Mouse (Mus musculus): ENCODE results near the gene Erp27. TPM values are rescaled to one million over a fixed set of nuclear protein-coding genes. Genes with fewer than 3 reads are reported as not detected.

Gene Erp27
- 0.54 TPM for polyA plus RNA-seq (2015; fragmentation: Illumina TruSeq; extraction: RNeasy Lipid Tissue Mini Kit (QIAGEN cat#74804); ENCODE audit: low read depth, low replicate concordance)

GRCm38 (mm10) chr6:136922080-136922479 is at the start of gene Erp27:
Gene Erp27 (minus strand): TSS chr6:136922180.

GRCm38 (mm10) chr6:136941051-136942021 is 19.4 kb upstream of the Erp27 start, which contains the start of gene Arhgdib:
Gene Arhgdib (minus strand): TSS chr6:136941899.

GRCm38 (mm10) chr6:136923532-136923931 is 1.6 kb upstream of the Erp27 start, which contains the start of gene Pde6h:
Gene Pde6h (plus strand): TSS chr6:136923832.

GRCm38 (mm10) chr6:136875670-136876069 is 46.3 kb downstream of the Erp27 start, which contains the start of gene Mgp:
Gene Mgp (minus strand): TSS chr6:136875823.

Other genes starting within 250 kb of the Erp27 start
- gene Gucy2c, start 140.4 kb downstream of the Erp27 start, polyA plus RNA-seq (2015; fragmentation: Illumina TruSeq; extraction: RNeasy Lipid Tissue Mini Kit (QIAGEN cat#74804); ENCODE audit: low read depth, low replicate concordance), result 0.48 TPM
- not detected for gene Hist4h4, start 117.8 kb downstream of the Erp27 start, polyA plus RNA-seq (2015; fragmentation: Illumina TruSeq; extraction: RNeasy Lipid Tissue Mini Kit (QIAGEN cat#74804); ENCODE audit: low read depth, low replicate concordance)
- gene H2afj, start 113.9 kb downstream of the Erp27 start, polyA plus RNA-seq (2015; fragmentation: Illumina TruSeq; extraction: RNeasy Lipid Tissue Mini Kit (QIAGEN cat#74804); ENCODE audit: low read depth, low replicate concordance), result 38.7 TPM
- gene BC049715, start 94.6 kb downstream of the Erp27 start, polyA plus RNA-seq (2015; fragmentation: Illumina TruSeq; extraction: RNeasy Lipid Tissue Mini Kit (QIAGEN cat#74804); ENCODE audit: low read depth, low replicate concordance), result 1.6 TPM
- 60.9 TPM for gene Wbp11, start 93.9 kb downstream of the Erp27 start, polyA plus RNA-seq (2015; fragmentation: Illumina TruSeq; extraction: RNeasy Lipid Tissue Mini Kit (QIAGEN cat#74804); ENCODE audit: low read depth, low replicate concordance)
- 13.2 TPM for gene Smco3, start 86.7 kb downstream of the Erp27 start, polyA plus RNA-seq (2015; fragmentation: Illumina TruSeq; extraction: RNeasy Lipid Tissue Mini Kit (QIAGEN cat#74804); ENCODE audit: low read depth, low replicate concordance)
- gene Art4, start 64.4 kb downstream of the Erp27 start, polyA plus RNA-seq (2015; fragmentation: Illumina TruSeq; extraction: RNeasy Lipid Tissue Mini Kit (QIAGEN cat#74804); ENCODE audit: low read depth, low replicate concordance), result 0.18 TPM
- 92.3 TPM for gene Mgp, start 46.4 kb downstream of the Erp27 start, polyA plus RNA-seq (2015; fragmentation: Illumina TruSeq; extraction: RNeasy Lipid Tissue Mini Kit (QIAGEN cat#74804); ENCODE audit: low read depth, low replicate concordance)
- gene Pde6h, start 1.7 kb upstream of the Erp27 start, polyA plus RNA-seq (2015; fragmentation: Illumina TruSeq; extraction: RNeasy Lipid Tissue Mini Kit (QIAGEN cat#74804); ENCODE audit: low read depth, low replicate concordance), result 2.7 TPM
- gene Arhgdib, start 19.7 kb upstream of the Erp27 start, polyA plus RNA-seq (2015; fragmentation: Illumina TruSeq; extraction: RNeasy Lipid Tissue Mini Kit (QIAGEN cat#74804); ENCODE audit: low read depth, low replicate concordance), result 29.8 TPM
- 13.2 TPM for gene Rerg, start 248.3 kb upstream of the Erp27 start, polyA plus RNA-seq (2015; fragmentation: Illumina TruSeq; extraction: RNeasy Lipid Tissue Mini Kit (QIAGEN cat#74804); ENCODE audit: low read depth, low replicate concordance)